Mouse (Mus musculus) lung, postnatal 0 days (tissue): ENCODE data around the gene Gcfc2.

Source experiments
- CTCF ChIP-seq: IDR thresholded peaks from 2 replicates; pipeline ENCODE4 v1.5.1; 2016; ENCODE audit warnings: antibody characterized with exemption, mild to moderate bottlenecking
- EP300 ChIP-seq: IDR thresholded peaks from 2 replicates; pipeline ENCODE4 v1.6.1; 2016; ENCODE audit warnings: antibody characterized with exemption, mild to moderate bottlenecking, control low read depth

DNA sequence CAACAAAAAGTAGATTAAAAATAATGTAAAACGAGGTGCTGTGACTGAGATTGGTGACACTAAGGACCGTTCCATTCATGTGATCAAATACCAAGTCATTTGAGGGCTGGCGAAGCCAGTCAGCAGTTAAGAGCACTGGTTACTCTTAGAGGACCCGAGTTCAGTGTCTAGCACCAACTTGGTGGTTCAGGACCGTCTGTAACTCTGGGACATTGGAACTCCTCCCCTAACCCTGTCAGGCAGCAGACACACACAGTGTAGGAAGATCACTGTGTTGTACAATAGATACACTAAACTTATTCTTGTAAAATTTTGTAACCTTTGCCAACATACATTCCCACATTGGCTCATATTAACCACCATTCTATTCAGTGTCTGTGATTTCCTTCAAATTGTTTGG is 835 bp downstream of the Gcfc2 start:
- TF ChIP-seq EP300 = no peak
- TF ChIP-seq CTCF = no peak
